Mouse (Mus musculus) erythroblast, embryonic 14.5 days (primary cell): Measurements from ENCODE around the gene Plcl2.

Source experiments
- GATA1 ChIP-seq: IDR thresholded peaks from 2 replicates; pipeline ENCODE4 v1.6.1; 2012; ENCODE audit warnings: low read length, inconsistent platforms, mixed read lengths
- TAL1 ChIP-seq: IDR thresholded peaks from 3 replicates; pipeline ENCODE4 v1.6.1; 2012; ENCODE audit warnings: low read length, inconsistent platforms, mixed read lengths

DNA sequence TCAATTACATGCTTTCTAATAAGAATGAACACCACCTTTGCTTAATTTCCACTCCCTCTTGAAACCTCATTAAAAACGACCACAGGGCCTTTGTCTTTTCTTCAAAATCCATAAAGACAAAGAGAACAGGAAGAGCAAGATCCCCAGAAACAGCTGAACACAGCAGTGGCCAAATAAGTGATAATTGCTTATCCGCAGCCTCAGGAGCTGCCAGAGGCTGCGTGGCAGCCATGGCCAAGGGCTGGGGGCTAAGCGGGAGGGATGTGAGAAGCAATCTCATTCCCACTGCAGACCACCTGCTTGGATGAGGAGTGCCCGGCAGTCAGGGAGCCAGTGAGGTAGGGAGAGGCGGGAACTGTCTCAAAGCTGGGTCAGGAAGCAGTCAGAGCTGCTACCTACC, 134.8 kb downstream of the Plcl2 start:
- TF ChIP-seq GATA1 = no peak
- no peak for TF ChIP-seq TAL1
